Mouse (Mus musculus) skeletal muscle tissue, adult 2 months (tissue): Measurements from ENCODE around the gene Heatr1.

Experiments
- DNase-seq: peaks from one replicate; pipeline ENCODE4 v3.0.0-alpha.2; 2012; ENCODE audit warnings: low read depth, low spot score

The Heatr1 gene

DNA sequence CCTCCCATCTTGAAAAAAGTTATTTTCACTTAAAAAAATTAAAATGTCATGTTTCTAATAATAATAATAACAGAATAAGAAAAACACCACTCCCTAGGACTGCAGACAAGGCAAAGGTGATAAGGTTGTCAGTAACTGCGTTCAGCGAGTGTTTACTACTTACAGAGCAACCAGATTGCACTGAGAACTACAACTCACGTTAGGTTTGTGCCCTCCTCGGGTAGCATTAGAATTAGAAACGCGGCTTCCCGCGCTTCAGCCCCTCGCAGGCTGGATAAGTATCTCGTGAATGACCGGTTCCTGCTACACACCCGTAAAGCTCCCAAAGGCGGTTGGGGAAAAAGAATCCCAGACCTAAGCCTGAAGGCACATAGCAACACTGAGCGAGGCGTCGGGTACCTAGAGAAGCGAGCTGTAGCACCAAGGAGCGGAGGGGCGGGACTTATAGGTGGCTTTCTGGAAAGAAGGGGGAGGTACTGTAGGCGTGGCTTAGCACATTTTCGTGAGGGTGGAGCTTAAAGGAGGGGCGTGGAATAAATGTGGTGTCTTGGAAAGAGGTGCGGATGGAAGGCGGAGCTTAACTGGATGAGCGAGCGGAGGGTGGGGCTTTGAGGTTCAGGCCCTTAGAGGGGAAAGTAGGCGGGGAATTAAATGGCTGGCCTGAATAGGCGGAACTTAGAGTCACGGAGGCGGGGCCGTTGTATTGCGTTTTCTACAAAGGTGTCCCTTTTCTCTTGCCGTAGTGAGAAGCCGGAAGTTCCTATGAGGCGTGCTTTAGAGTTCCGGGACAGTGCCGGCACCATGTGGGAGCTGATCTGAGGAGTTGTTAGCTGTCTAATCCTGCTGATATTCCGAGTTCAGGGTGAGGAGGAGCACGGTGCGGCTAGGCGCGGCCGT, at the start of gene Heatr1:
Gene Heatr1 (plus strand): TSS at position 419 of the 897 bp plus-strand sequence.
- DNase-seq = peak; percentile 98

DNA sequence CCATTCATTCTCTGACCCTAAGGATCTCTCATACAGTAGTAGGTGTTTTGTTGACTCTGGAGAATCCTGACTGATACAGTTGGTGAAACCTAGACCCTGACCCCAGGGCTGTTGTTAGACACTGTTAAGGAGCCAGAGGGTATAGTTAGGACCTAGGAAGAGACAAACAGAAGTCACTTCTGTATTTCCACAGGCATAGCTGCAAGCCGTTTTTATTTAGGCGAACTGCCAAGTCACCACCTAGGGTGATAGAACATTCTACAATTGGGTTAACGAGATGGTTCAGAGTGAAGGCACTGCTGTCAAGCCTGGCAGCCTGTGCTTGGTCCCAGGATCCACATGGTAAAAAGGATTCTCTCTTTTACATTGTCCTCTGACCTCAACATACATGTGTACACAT, 48.0 kb upstream of the Heatr1 start:
- DNase-seq = no peak

DNA sequence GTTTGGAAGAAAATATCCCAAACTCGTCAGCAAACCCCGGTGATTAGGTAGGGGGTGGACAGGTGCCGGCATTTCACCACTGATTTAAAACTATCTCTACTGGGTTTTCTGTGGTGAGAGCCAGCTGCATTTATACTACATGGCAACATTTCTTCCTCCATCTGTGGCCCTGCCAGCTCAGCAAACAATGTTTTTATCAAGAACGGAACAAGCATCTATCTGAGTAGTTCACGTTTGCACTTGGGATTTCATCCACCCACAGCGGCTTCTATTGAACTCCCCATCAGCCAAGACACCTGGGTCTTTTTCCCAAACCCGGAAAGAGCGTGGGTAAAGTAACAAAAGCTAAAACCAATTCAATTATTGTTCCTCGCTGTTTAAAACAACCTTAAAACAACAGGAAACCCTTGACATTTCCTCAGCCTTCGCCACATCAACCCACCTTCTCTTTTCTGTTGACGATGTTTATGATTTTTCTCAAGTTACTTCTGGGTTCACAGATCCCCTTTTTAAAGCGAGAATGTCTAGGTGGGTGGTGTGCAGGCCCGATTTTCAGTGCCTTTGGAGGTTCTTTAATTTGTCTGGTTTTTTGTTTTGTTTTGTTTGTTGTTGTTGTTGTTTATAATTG, 45.5 kb upstream of the Heatr1 start:
- no peak for DNase-seq

DNA sequence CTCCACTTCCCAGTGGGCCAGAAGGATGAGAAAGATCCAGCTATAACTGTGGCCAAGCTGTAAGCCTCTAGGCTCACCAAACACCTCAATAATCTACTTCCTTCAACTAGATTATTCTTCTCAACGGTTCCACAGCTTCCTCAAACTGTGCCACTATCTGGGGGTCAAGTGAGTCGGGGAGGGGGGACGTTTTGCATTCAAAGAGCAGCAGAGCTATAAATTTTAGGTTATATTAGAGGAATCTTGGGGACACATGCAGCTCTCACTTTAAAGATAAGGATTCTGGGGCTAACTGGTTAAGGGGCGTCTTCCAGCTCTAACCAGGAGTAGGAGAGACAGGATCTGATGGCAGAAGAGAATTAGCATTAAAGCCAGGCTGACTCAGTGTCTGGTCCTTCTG, 38.6 kb upstream of the Heatr1 start:
- DNase-seq = no peak

DNA sequence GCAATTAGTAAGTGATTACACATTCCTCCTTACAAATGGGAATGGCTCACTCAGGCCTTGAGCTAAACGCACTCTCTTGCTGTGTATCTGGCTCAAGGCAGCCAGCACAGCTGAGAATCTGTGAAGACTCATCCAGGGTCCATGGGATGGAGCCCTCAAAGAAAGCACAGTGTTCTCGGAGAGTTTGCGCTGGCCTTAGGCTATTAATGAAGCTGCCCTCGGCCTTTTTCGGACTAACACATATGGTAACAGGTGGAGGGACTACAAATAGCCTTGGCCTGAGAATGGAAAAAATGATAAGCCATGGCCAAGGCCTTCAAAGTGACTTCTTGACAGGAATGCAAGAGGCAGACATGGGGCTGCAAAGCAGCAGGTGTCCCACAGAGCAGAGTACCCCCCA, 37.3 kb upstream of the Heatr1 start:
- no peak for DNase-seq

DNA sequence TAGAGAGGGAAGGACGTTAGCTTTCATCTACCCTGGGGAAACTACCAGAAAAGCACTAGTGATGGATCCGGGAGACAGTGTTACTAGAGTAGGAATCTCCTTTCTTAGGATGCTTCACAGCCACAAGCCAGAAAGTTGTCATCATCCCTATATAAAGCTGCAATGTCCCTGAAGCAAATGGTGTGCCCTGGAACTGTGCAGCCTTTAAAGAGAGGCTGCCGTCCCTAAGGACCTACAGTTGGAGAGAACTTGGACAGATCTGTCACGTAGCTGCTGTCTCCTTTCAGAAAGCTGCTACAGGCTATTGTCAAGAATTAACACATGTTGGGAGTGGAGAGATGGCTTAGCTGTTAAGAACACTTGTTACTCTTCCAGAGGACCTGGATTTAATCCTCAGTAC, 33.3 kb upstream of the Heatr1 start:
- no peak for DNase-seq

DNA sequence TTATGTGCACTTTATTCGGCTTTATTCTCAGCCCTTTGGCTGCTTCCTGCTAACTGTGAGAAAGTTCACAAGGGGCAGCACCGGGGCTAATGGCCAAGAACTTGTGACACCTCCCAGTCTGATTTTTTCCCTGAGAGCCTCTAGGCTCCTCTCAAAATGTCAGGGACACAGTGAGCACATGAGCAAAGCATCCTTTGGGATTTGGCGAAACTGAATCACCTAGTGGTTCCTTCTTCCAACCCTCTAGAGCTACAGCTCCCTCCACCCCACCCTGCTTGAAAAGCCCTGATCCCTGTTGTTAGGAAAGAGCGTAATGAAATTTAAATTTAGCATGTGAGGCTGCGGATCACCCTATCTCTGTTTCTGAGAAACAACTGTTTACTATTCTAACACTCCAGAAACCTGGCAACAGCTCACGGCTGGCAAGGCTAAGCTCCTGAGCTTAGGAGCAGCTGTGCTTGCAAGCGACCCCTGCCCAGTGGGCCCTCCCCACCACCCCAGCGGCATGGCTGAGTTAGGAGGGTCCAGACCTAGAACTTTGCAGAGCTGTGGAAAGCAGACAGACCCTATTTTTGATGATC, 25.7 kb upstream of the Heatr1 start:
- DNase-seq = peak; percentile 66

DNA sequence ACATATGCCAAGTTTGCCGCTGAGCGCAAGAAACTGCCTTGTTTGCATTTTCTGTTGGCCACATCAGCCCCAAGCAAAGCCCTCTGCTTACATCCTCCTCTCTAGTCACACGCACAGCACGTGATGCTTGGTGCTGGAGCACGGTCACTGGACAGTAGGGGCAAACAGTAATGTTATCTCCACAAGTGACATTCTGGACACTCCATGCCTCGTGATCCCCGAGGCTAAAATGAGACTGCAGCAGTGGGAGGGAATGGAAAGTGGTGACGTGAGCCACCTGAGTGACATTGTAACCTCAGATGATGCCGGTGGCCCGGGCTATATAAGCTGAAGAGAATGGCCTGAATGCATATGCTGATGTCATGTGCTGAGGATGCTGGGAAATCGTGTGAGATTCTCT, 24.9 kb upstream of the Heatr1 start:
- peak; percentile 86 for DNase-seq

DNA sequence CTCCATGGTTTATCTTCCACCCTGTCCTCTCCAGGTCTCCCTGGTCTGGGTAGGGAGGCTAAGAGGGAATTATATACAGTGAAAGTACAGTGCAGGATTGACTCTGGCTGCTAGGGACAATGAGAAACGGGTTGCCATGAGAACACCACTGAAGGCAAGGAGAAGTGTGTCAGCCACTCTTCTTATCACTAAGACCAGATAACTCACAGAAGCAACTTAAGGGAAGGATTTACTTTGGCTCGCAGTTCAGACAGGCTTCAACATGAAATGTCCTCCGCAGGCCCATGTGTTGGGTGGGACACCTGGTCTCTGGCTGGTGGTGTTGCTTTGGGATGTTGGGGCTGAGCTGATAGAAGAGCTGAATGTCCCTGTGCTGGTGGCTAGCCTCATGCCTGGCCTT, 22.1 kb upstream of the Heatr1 start:
- no peak for DNase-seq

DNA sequence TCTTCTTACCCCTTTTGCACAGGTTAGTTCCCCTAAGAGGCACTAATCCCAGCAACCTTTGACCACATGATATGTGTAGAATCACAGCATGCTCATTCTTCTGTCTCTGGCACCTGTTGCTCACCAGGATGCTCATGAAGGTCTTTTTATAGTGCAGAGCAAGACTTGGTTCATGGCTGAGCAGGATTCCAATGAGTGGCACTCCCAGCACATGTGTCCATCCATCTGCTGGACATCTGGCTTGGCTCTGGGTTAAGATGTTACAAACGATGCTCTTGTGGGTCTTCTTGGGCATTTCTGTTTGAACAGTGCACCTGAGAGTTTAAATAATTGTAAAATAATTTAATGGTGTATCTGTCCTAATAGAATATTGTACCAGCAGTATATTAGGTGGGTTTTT, 18.0 kb upstream of the Heatr1 start:
- DNase-seq = no peak

DNA sequence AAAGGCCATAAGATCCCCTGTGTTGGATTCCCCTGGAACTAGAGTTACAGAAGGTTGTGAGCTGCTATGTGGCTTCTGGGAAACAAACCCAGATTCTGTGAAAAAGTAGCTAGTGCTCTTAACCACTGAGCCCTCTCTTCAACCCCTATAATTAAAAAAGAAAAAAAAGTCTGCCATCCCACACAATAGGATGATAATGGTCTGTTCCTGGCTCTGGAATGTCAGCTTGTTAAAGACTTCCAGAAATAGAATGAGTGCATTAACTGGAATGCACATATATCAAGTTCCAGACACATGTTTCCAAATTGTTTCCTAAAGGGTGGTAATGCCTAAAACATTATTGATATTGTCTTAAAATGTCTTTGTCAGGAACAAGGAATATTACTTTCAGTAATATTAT, 10.0 kb upstream of the Heatr1 start:
- no peak for DNase-seq

DNA sequence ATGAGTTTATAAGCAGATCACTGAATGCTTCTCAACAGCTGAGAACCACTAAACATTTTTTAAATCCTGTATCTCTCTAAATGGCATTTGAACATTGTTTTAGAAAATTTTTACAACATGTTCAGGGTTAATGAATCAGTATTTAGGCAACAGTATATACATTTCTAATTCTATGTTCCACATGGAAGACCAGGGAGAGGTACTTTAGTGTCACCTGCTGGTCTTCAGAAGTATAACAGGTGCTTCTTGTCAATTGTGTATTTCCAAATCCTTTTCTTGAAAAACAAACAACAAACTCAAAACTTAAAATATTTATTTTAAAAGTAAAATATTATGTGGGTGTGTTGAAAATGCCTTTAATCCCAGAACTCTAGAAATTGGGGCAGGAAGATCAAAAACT, 8.5 kb upstream of the Heatr1 start:
- DNase-seq = no peak

DNA sequence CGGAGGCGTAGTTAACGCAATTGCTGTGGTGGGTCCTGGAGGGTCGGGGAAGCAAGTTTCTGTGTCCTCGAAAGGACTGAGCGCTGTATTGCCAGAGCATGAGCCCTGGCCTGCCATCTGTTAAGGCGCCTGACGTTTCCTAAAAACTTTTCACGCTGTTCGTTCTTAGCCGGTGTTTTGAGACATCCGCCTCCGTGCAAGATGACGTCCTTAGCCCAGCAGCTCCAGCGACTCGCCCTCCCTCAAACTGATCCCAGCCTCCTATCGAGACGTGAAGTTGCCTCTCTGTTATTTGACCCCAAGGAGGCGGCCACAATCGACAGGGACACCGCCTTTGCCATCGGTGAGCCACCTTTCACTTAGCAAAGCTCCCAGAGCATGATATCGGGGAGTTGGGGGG, 744 bp downstream of the Heatr1 start:
- peak; percentile 10 for DNase-seq

DNA sequence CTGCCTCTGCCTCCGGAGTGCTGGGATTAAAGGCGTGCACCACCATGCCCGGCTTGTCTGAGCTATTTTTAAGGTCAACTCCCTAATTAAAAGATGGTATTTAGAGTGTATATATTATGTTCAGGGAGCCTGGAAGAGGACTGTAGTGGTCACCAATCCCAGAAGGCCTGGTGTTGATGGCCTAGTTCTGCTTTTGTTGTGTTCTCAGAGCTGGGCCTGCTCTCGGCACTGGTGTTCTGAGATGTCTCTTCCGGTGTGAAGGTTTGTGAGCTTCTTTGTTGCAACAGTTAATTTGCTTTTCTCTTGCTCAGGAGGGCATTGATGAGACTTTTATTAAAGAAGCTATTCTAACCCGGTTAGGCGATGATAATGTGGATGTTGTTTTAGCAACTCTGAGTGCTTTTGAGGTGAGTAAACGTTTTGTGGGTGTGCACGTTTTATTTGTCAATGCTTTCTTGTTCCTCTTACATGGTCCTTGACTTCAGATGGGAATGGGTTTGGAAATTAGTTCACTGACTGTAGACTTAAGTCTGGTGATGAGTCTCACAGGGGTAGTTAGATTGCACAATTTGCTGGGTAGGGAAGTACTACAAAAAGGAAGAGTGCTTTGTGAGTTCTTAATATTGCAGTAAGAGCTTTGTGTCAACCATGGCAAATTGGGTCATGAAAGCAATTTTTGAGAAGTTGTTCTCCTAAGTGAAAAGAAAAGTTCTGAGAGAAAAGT, 13.7 kb downstream of the Heatr1 start:
- peak; percentile 24 for DNase-seq

DNA sequence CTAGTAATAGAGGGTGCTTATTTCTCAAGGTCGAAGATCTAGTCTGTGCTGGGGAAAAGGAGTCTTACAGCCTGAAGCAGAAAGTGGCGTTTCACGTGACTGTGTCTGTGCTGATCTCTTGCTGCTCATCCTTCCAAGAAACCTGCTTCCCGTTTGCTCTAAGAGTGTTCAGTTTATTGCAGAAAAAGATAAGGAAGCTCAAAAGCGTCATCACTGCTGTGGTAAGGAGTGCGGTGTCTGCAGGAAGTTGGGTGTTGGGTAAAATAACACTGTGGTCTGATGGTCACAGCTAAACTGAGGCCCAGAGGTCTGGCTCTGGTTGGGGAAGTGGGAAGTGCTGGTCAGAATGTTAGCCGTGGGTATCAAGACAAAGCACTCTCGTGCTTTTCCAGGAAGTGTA, 17.2 kb downstream of the Heatr1 start:
- DNase-seq = peak; percentile 25

DNA sequence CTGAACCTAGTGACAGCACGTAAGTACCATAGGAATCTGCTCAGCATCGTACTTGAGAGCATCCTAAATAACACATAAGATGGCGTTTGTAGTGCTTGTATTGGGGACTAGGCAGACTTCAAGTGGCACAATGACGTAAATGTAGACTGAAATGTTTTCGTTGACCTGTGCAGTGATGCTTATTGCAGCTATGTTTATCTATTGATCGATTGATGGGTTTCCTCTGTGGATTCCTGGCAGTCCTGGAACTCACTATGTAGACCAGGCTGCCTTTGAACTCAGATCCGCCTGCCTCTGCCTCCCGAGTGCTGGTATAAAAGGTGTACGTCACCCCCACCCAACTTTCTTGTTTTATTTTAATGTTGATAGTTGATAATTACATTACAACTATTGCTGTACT, 25.8 kb downstream of the Heatr1 start:
- DNase-seq = no peak

DNA sequence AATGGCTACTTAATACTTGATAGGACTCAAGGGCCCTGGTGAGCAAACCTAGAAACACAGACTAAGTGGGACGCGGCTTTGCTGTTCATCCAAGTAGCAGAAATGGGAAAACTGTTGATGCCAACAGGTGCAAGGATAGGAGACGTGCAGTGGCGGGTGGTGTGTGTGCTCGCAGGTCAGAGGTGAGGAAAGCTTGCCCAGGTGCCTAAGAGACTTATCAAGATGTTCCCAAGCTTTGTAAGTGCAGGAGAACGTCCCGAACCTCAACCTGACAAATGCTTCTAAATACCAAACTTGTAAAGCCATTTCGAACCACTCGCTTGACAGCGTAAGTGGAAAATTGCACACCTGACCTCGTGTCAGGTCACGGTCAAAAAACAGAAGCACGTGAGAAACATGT, 33.7 kb downstream of the Heatr1 start:
- no peak for DNase-seq

DNA sequence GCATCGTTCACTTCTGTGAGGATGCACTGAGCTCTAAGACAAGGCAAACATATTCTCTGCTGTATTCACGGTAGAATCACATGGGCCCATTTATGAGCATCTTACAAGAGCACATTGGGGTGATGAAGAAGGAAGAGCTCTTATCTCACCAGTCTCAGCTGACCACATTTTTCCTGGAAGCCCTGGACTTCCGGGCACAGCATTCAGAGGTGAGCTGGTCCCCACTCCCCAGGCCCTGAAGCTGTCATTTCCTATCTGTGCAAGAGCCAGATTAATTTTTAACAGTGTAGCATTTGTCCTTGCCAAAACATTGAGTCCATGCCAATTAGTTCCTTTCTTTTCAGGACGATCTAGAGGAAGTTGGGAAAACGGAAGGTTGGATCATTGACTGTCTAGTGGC, 39.0 kb downstream of the Heatr1 start:
- no peak for DNase-seq

DNA sequence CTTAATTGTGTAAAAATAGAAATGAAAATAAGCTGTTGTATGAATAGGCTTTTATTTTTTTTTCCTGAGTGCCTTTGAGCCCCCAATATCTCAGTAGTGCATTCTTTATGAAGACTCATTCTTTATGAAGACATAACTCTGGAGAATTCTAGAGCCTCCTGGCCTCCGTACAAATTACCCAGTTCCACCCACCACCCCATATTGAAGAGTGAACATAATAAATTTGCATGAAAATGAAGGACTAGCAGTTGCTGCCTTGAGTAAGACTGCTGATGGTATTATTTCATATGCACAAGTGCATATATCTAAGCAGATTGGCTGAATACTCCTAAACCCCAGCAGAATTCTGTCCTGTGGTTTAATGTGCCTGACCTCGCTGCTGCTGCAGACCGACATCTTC, 44.8 kb downstream of the Heatr1 start:
- DNase-seq = no peak

DNA sequence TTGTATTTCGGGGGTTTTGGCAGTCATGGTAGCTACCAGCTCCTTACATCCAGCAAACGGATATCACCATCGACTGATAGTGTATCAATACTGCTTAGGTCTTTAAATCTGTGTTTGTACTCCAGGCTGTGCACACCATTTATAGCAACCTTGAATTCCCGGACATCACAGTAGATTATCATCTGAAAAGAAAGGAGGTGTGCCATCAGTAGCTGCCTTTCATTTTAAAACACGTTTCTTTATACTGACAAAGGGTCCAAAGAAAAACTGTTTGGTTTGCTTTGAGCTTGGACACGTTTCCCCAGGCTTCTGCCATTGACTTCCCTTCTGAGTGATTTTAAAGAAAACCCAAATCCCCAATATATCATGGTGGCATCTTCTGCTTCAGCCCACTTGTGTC, 46.0 kb downstream of the Heatr1 start:
- no peak for DNase-seq

DNA sequence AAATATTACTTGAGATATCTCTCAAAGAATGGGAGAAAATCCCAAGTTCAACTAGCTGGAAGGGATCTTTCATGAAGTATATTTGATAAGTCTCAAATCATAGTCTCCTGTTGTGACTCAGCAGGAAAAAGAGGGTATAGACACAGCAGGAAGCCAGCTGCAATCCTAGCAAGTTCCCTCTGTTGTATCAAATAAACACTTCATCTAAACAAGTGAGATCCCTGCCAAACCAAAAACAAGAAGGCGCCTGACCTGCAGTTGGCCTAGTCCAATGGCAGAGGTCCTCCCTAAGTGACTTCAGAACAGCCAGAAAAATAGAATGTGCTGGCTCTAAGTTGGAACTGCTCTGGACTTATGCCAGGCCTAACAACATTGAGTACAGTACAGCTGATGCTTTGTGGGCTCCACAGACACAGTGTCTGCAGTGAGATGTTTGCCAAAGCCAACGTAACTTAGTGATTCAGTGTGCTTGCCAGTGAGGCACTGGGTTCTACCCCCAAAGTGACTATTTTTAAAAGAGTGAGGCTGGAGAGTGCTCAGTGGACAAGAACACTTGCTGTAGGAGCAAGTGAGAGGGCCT, 47.3 kb downstream of the Heatr1 start:
- DNase-seq = no peak

DNA sequence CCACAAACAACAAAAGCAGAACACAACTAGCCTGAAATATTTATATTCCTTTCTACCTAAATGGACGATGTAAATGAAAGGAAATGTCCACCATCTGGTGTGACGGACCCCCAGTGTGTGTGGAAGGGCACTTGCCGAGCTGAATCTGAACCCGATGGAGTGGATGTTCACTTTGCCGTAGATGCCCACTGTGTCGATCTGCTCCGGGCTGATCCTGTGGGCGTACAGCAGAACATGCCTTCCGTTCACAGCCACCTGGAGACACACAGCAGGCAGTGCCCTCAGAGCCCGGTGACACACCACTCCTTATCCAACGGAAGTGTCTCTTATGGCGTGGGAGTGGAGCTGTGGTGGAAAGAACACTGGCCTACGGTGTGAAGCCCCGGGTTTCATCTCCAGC, 58.3 kb downstream of the Heatr1 start:
- DNase-seq = no peak
